Mouse (Mus musculus) forebrain, embryonic 16.5 days (tissue): ENCODE data around the gene Banp. TPM values are rescaled to one million over a fixed set of nuclear protein-coding genes. Genes with fewer than 3 reads are reported as not detected.

Experiments used
- ATAC-seq: fragments of 200-750 bp; cut with Nextera tagmentation; 2 replicates; pipeline ENCODE4 v1.8.0; 2017; ENCODE audit warnings: mild to moderate bottlenecking, moderate library complexity
- H3K27ac ChIP-seq: fragments of 300-500 bp; sonication (generic); 2 replicates; pipeline ENCODE4 v1.5.1; 2014; ENCODE audit warnings: low read length, control low read depth
- H3K27me3 ChIP-seq: fragments of 300-500 bp; sonication (generic); replicated peaks from 2 replicates; pipeline ENCODE4 v1.6.1; 2014; ENCODE audit warnings: low read length; ENCODE audit not compliant: control insufficient read depth, insufficient read depth
- H3K36me3 ChIP-seq: fragments of 300-500 bp; sonication (generic); 2 replicates; pipeline ENCODE4 v1.6.1; 2014; ENCODE audit not compliant: control insufficient read depth, insufficient read depth
- H3K4me1 ChIP-seq: fragments of 300-500 bp; sonication (generic); replicated peaks from 2 replicates; pipeline ENCODE4 v1.6.1; 2014; ENCODE audit warnings: low read length; ENCODE audit not compliant: control insufficient read depth, insufficient read depth
- H3K4me2 ChIP-seq: fragments of 300-500 bp; sonication (generic); 2 replicates; pipeline ENCODE4 v1.6.1; 2014; ENCODE audit warnings: mild to moderate bottlenecking, low read length, control low read depth
- H3K4me3 ChIP-seq: fragments of 300-500 bp; sonication (generic); replicated peaks from 2 replicates; pipeline ENCODE4 v1.5.1; 2014; ENCODE audit warnings: mild to moderate bottlenecking, low read length, control low read depth
- H3K9ac ChIP-seq: fragments of 300-500 bp; sonication (generic); replicated peaks from 2 replicates; pipeline ENCODE4 v1.6.1; 2014; ENCODE audit warnings: low read depth, low read length, control low read depth
- H3K9me3 ChIP-seq: fragments of 300-500 bp; sonication (generic); 2 replicates; pipeline ENCODE4 v1.6.1; 2016; ENCODE audit warnings: low read length; ENCODE audit not compliant: control insufficient read depth
- WGBS: fragments of 180-500 bp; shearing (Covaris S2); extraction: QIAGEN DNeasy Blood & Tissue Kit; methylation state at CpG from one replicate; pipeline ENCODE4 v1.1.7; 2014; 5-methylcytosine and 5-hydroxymethylcytosine counted together
- polyA plus RNA-seq: library from polyadenylated mRNA; unstranded; fragments of >200 nt; fragmentation: Nextera tagmentation; extraction: Ambion mirVana; gene quantifications from 2 replicates; pipeline ENCODE4 v1.2.1, GENCODE M21; 2015

The Banp gene
- polyA plus RNA-seq, 1 experiment from 2014 or later: 68.4 TPM

DNA sequence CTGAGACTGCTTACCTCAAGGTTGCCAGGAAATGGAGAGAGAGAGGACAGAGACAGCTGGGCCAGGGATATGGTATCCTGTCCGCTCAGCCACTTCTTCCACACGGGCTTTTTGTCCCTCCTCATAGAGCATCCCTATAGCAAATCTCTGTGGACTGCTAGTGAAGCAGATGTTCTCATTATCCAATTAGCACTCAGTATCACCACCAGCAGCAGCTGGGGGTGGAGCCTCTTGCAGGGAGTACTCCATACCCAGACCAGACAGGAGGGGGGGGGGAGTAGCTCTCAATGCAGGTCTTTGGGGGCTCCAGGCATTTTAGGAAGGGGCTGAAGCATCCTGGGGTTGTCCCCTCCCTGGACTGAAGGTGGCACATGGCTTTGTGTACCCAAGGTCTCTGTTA lies 100.4 kb downstream of the Banp start:
- no peaks in the 10 kb centered on the region for H3K36me3 ChIP-seq
- ATAC-seq: no peak
- no peak overlapping the region for H3K27ac ChIP-seq
- no peak overlapping the region for H3K4me2 ChIP-seq
- no peak overlapping the region for H3K9ac ChIP-seq
- no peaks in the 10 kb centered on the region for H3K27me3 ChIP-seq
- H3K4me1 ChIP-seq: no peaks in the 10 kb centered on the region
- H3K4me3 ChIP-seq: no peak overlapping the region
- H3K9me3 ChIP-seq: no peaks in the 10 kb centered on the region
- 54% methylated on average over 2 of the region's 2 CpGs for WGBS

DNA sequence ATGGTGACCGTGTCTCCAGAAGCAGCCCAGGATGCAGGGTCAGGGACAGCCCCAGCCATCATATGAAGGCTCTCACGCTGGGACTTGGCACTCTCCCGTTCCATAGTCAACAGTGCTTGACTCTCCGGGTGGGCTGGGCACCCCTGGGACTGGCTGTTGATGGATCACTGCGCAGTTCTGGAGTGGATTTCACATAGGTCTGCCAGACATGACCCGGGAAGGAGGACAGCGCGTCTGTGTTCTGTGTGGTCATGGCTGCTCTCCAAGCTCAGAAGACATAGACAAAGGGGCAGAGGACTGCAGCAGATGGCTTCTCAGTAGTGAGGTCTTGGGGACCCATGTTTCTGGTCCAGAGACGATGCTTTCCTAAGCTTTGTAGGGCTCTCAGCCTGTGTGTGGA lies 101.1 kb downstream of the Banp start:
- WGBS: 93% methylated on average over 9 of the region's 9 CpGs
- Histone ChIP-seq H3K27me3 (no peaks in the 10 kb centered on the region), H3K4me1 (peaks cover 5% of the 10 kb centered on the region; the same call in 1 of the 2 replicates), H3K4me2 (no peak overlapping the region), H3K4me3 (no peak overlapping the region), H3K36me3 (no peaks in the 10 kb centered on the region), H3K27ac (no peak overlapping the region), H3K9ac (no peak overlapping the region), H3K9me3 (no peaks in the 10 kb centered on the region)
- no peak for ATAC-seq

DNA sequence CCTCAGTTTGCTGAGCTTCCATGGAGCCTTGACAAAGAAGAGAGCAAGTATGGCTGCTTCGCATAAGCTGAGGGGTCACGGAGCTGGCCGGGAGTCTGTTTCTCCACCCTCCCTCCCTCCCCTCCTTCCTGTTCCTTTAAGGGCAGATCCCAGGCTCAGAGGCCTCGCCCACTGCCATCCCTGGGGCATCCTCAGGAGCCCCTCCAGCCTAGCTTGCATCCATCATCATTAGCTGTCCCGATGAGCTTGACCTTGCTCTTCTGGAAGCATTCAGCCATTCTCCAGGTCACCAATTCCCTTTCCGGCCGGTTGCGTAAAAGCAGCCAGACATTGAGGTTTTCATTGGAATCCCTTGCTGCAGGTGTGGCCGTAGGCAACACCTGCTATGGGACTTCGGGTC lies 105.8 kb downstream of the Banp start:
- Histone ChIP-seq H3K9ac (no peak overlapping the region), H3K27ac (no peak overlapping the region), H3K27me3 (no peaks in the 10 kb centered on the region), H3K4me2 (no peak overlapping the region), H3K4me3 (no peak overlapping the region), H3K36me3 (no peaks in the 10 kb centered on the region), H3K9me3 (no peaks in the 10 kb centered on the region), H3K4me1 (peaks cover 5% of the 10 kb centered on the region; the same call in 1 of the 2 replicates)
- no peak for ATAC-seq
- 69% methylated on average over 10 of the region's 10 CpGs for WGBS

DNA sequence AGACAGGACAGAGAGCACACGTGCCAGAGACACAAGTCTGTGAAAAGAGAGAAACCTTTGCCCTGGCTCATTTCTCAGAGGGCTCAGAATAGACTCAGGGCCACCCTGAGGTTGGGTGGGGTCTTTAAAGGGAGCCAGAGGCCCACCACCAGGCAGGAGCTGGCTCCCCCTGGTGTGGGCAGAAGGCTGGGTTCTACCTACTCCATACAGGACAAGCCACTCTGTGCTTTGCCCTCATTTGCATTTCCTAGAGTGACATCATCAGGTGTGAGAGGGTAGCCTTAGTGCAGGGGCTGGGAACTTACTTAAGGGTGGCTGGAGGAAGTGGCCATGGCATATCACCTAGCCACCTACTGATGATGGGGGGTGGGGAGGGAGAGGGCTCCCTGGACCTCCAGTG lies 106.6 kb downstream of the Banp start:
- no peak overlapping the region for H3K4me2 ChIP-seq
- ATAC-seq: no peak
- no peak overlapping the region for H3K27ac ChIP-seq
- H3K9ac ChIP-seq: no peak overlapping the region
- no peak overlapping the region for H3K4me3 ChIP-seq
- H3K9me3 ChIP-seq: no peaks in the 10 kb centered on the region
- WGBS: 13% methylated on average over 1 of the region's 1 CpGs
- H3K36me3 ChIP-seq: no peaks in the 10 kb centered on the region
- H3K4me1 ChIP-seq: peaks cover 5% of the 10 kb centered on the region; the same call in 1 of the 2 replicates
- no peaks in the 10 kb centered on the region for H3K27me3 ChIP-seq

DNA sequence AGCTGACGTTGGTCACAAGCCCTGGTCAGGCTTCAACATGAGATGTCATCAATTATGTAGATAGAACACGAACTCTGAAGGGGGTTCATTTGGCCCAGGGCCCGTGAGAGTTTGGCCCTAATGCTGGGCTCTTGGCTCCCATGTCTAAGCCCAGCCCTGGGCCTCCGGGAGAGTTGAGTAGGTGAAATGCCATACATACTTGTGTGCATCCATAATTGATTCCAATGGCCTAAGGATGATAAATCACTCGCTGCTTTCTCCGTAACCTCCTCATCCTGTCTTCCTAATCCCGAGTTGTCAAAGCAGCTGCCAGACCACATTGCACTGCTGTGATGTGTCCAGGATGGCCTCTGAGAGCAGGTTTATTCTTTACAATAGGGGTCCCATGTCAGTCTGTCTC lies 107.3 kb downstream of the Banp start:
- WGBS: 86% methylated on average over 7 of the region's 7 CpGs
- H3K4me3 ChIP-seq: no peak overlapping the region

DNA sequence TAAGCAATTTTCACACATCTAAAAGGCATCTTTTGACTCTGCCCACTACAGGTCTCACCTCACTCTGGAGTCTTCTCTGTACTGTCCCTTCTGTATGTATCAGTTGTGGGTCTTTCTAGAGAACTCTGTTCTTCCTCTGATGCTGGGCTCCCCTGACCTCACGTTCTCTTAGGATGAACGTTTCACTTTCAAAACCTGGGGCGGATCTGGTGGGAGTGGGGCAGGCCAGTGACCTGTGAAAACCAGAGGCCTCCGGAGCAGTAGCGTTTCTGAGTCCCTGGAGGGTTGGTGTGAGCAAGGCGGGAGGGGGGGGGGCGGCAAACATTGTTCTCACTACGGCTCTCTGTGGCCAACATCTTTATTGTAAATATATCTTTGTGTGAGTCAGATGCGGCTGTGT lies 109.0 kb downstream of the Banp start:
- no peak for ATAC-seq
- no peak overlapping the region for H3K27ac ChIP-seq
- no peak overlapping the region for H3K4me2 ChIP-seq
- H3K9ac ChIP-seq: no peak overlapping the region
- H3K4me3 ChIP-seq: no peak overlapping the region
- no peaks in the 10 kb centered on the region for H3K36me3 ChIP-seq
- peaks cover 5% of the 10 kb centered on the region; the same call in 1 of the 2 replicates for H3K4me1 ChIP-seq
- H3K9me3 ChIP-seq: no peaks in the 10 kb centered on the region
- no peaks in the 10 kb centered on the region for H3K27me3 ChIP-seq
- 62% methylated on average over 9 of the region's 9 CpGs for WGBS

More for the DNA sequence above, 107.3 kb downstream of the Banp start:
- no peak overlapping the region for H3K9ac ChIP-seq
- no peak for ATAC-seq
- H3K36me3 ChIP-seq: no peaks in the 10 kb centered on the region
- H3K4me2 ChIP-seq: no peak overlapping the region
- H3K4me1 ChIP-seq: peaks cover 5% of the 10 kb centered on the region; the same call in 1 of the 2 replicates
- no peaks in the 10 kb centered on the region for H3K27me3 ChIP-seq
- no peak overlapping the region for H3K27ac ChIP-seq
- H3K9me3 ChIP-seq: no peaks in the 10 kb centered on the region

DNA sequence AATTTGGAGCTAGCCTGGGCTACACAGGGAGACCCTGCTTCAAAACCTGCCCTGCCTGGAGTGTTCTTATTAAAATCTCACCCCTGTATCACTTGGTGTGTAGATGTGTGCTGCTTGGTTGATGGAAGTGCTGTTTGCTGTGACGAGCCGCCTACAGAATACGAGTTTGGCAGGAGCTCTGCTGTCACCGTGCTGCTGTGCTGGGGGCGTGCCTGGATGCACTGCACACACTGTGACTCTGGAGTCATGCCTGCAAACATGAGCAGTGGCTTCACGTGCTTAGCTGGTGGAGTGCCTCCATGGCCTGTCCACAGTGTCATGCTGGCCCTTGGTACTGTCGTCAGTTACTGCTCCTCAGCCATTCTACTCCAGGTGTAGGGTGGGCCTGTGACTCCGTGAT lies 109.4 kb downstream of the Banp start:
- no peaks in the 10 kb centered on the region for H3K36me3 ChIP-seq
- no peak overlapping the region for H3K9ac ChIP-seq
- H3K27ac ChIP-seq: no peak overlapping the region
- WGBS: 67% methylated on average over 8 of the region's 8 CpGs
- H3K4me3 ChIP-seq: no peak overlapping the region
- H3K4me1 ChIP-seq: peaks cover 5% of the 10 kb centered on the region; the same call in 1 of the 2 replicates
- no peaks in the 10 kb centered on the region for H3K9me3 ChIP-seq
- no peak overlapping the region for H3K4me2 ChIP-seq
- ATAC-seq: no peak
- H3K27me3 ChIP-seq: no peaks in the 10 kb centered on the region

DNA sequence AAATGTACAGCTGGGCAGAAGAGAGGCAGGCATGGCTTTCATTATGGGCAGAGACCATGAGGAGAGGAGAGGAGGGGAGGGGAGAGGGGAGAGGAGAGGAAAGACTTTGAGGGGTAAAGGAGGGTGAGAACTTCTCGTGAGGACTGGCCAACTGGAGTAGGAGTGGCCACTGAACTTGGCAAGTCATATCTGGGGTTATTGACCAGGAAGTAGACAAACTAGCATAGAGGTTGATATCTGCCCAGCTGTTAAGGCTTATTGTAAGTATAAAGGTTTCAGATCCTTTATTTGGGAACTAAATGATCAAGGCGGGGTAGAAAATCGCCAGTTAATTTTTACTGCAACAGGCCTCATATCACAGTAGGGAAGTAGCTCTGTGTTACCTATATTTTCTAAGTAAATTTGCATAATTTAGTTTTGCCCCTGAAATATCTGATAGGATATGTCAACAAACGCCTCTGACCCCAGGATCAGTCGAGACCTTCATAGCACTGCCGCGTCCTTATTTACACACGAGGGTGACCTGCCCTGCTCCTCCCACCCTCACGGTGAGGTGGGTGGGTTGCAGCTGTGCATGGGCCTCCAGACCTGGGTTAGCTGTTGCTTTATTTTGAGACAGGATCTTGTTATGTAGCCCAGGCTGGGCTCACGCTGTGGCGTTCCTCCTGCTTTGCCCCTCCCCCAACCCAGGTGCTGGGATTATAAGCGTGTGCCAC lies 113.1 kb downstream of the Banp start:
- no peaks in the 10 kb centered on the region for H3K9me3 ChIP-seq
- H3K9ac ChIP-seq: no peak overlapping the region
- no peaks in the 10 kb centered on the region for H3K27me3 ChIP-seq
- 84% methylated on average over 12 of the region's 12 CpGs for WGBS
- H3K4me3 ChIP-seq: no peak overlapping the region
- H3K36me3 ChIP-seq: no peaks in the 10 kb centered on the region
- H3K27ac ChIP-seq: no peak overlapping the region
- no peak for ATAC-seq
- no peaks in the 10 kb centered on the region for H3K4me1 ChIP-seq
- no peak overlapping the region for H3K4me2 ChIP-seq

DNA sequence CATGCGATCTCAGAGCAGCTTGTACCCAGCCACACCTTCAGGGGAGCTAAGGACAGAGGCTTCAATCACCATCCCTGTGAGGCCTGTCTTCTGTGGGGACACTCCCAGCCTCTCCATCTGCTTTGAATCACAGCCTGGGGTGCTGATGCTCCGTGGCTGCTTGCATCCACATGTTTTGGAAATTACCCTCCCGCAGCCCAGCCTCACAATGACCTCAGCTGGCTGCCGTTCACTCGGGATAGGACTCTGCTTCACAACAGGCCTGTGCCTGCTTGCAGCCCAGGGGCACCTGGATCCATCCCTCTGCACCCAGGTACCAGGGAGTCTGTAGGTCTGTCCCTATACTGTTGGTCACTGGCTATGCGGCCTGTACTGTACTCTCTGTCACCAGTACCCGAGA lies 114.8 kb downstream of the Banp start:
- no peak overlapping the region for H3K4me3 ChIP-seq
- no peaks in the 10 kb centered on the region for H3K27me3 ChIP-seq
- no peaks in the 10 kb centered on the region for H3K9me3 ChIP-seq
- 79% methylated on average over 7 of the region's 7 CpGs for WGBS
- H3K4me2 ChIP-seq: no peak overlapping the region
- ATAC-seq: no peak
- no peaks in the 10 kb centered on the region for H3K36me3 ChIP-seq
- no peak overlapping the region for H3K27ac ChIP-seq
- H3K4me1 ChIP-seq: no peaks in the 10 kb centered on the region
- H3K9ac ChIP-seq: no peak overlapping the region
